Mouse (Mus musculus) G1E (cell line): Measurements from ENCODE around the gene Aoc2. TPM values are rescaled to one million over a fixed set of nuclear protein-coding genes. Genes with fewer than 3 reads are reported as not detected.
"Not testable (repeated sequence)": the region's sequence is repeated elsewhere in the genome, so short reads cannot be mapped to it uniquely, and the experiment has no call there.

Experiments
- ATAC-seq: 2 replicates; pipeline ENCODE4 v1.8.0; 2016; ENCODE audit warnings: mild to moderate bottlenecking; ENCODE audit not compliant: insufficient number of reproducible peaks, poor library complexity, low FRiP score, severe bottlenecking; ENCODE audit errors: extremely low read depth
- DNase-seq: peaks from one replicate; pipeline ENCODE4 v3.0.0; 2012; ENCODE audit warnings: low spot score
- H3K27me3 ChIP-seq: 2 replicates; pipeline ENCODE4 v1.6.1; 2012; ENCODE audit warnings: mild to moderate bottlenecking, low read length, inconsistent platforms; ENCODE audit not compliant: insufficient read depth
- H3K36me3 ChIP-seq: replicated peaks from 2 replicates; pipeline ENCODE3; 2012; ENCODE audit warnings: mild to moderate bottlenecking, inconsistent platforms
- H3K4me1 ChIP-seq: 2 replicates; pipeline ENCODE4 v1.6.1; 2012; ENCODE audit warnings: low read depth, low read length, inconsistent platforms, mixed read lengths; ENCODE audit not compliant: insufficient read depth
- H3K4me3 ChIP-seq: 2 replicates; pipeline ENCODE4 v1.5.1; 2012; ENCODE audit warnings: low read depth, mild to moderate bottlenecking, inconsistent platforms, low read length, moderate library complexity, mixed read lengths
- H3K9me3 ChIP-seq: replicated peaks from 2 replicates; pipeline ENCODE4 v1.6.1; 2012; ENCODE audit warnings: inconsistent platforms
- CTCF ChIP-seq: IDR thresholded peaks from 2 replicates; pipeline ENCODE4 v1.5.1; 2012; ENCODE audit warnings: low read depth, low read length, inconsistent platforms, mixed read lengths
- GATA1 ChIP-seq: IDR thresholded peaks from 2 replicates; pipeline ENCODE4 v1.6.1; 2012; ENCODE audit warnings: borderline replicate concordance, low read length, inconsistent platforms, mixed read lengths
- GATA2 ChIP-seq: IDR thresholded peaks from 2 replicates; pipeline ENCODE4 v1.6.1; 2012; ENCODE audit warnings: low read depth, low read length, inconsistent platforms, borderline replicate concordance
- POLR2AphosphoS5 ChIP-seq: IDR thresholded peaks from 2 replicates; pipeline ENCODE4 v1.6.1; 2012; ENCODE audit warnings: low read depth, low read length, inconsistent platforms; ENCODE audit not compliant: insufficient replicate concordance
- TAL1 ChIP-seq: conservative IDR thresholded peaks from 2 replicates; pipeline ENCODE4 v1.6.1; 2012; ENCODE audit warnings: low read depth, low read length, inconsistent platforms, mixed read lengths
- polyA plus RNA-seq: library from polyadenylated mRNA; stranded (reverse); fragments of >175 nt; gene quantifications from 2 replicates; pipeline ENCODE4 v1.2.3, GENCODE M21; 2012
- total RNA-seq, 2 experiments: library from RNA; stranded (forward) in 1 of 2; stranded (reverse) in 1 of 2; fragments of 200-1000 nt in 1 of 2; fragments of >200 nt in 1 of 2; fragmentation: Nextera tagmentation in 1 of 2; gene quantifications; 2 replicates each; pipeline ENCODE4 v1.2.3; 2014 to 2017

Gene Aoc2
- total and polyA plus RNA-seq, 3 experiments: 4.5 to 18.1 (median 10.0) TPM

- peaks cover 6% of the 10 kb centered on the region for H3K4me1 ChIP-seq
- TF ChIP-seq GATA2 (no peak), POLR2AphosphoS5 (no peak), TAL1 (no peak), GATA1 (no peak)
- H3K9me3 ChIP-seq: no peaks in the 10 kb centered on the region
- peaks cover 31% of the 10 kb centered on the region for H3K27me3 ChIP-seq
- DNase-seq (no peak), ATAC-seq (no peak)
- no peaks in the 10 kb centered on the region for H3K36me3 ChIP-seq
- no peak overlapping the region for H3K4me3 ChIP-seq
Observed at GRCm38 (mm10) chr11:101359776-101360175, 34.9 kb downstream of the Aoc2 start.

- DNase-seq (no peak), ATAC-seq (no peak)
- H3K4me3 ChIP-seq: no peak overlapping the region
- H3K27me3 ChIP-seq: peaks cover 33% of the 10 kb centered on the region
- no peaks in the 10 kb centered on the region for H3K36me3 ChIP-seq
- no peaks in the 10 kb centered on the region for H3K9me3 ChIP-seq
- TF ChIP-seq CTCF: no peak
- TF ChIP-seq POLR2AphosphoS5: no peak
- no peak for TF ChIP-seq TAL1
- TF ChIP-seq GATA2: no peak
- no peak for TF ChIP-seq GATA1
- H3K4me1 ChIP-seq: peaks cover 7% of the 10 kb centered on the region
Observed at GRCm38 (mm10) chr11:101360651-101361113, 35.8 kb downstream of the Aoc2 start.

GRCm38 (mm10) chr11:101364531-101364931, 39.7 kb downstream of the Aoc2 start:
- H3K27me3 ChIP-seq: peaks cover 32% of the 10 kb centered on the region
- H3K36me3 ChIP-seq: no peaks in the 10 kb centered on the region
- no peak for DNase-seq
- H3K4me1 ChIP-seq: peaks cover 5% of the 10 kb centered on the region
- no peak for TF ChIP-seq GATA1
- no peak for TF ChIP-seq POLR2AphosphoS5
- no peak for TF ChIP-seq CTCF
- no peak for TF ChIP-seq TAL1
- TF ChIP-seq GATA2: no peak
- no peak overlapping the region for H3K4me3 ChIP-seq
- no peak for ATAC-seq
- H3K9me3 ChIP-seq: no peaks in the 10 kb centered on the region

GRCm38 (mm10) chr11:101367326-101367935, 42.6 kb downstream of the Aoc2 start, which contains the start of gene G6pc:
Gene G6pc, plus strand, starts transcription at chr11:101367561.
- Histone ChIP-seq H3K36me3 (no peaks in the 10 kb centered on the region), H3K27me3 (peaks cover 33% of the 10 kb centered on the region), H3K9me3 (no peaks in the 10 kb centered on the region), H3K4me1 (peaks cover 5% of the 10 kb centered on the region), H3K4me3 (no peak within 1 kb of the TSS)
- no peak for DNase-seq
- TF ChIP-seq POLR2AphosphoS5 (no peak), GATA2 (no peak), TAL1 (no peak), GATA1 (no peak), CTCF (no peak)
- ATAC-seq: no peak

- H3K4me1 ChIP-seq: no peaks in the 10 kb centered on the region
- no peak overlapping the region for H3K4me3 ChIP-seq
- peaks cover 30% of the 10 kb centered on the region for H3K27me3 ChIP-seq
- no peaks in the 10 kb centered on the region for H3K36me3 ChIP-seq
- TF ChIP-seq GATA1 (no peak), GATA2 (no peak), POLR2AphosphoS5 (no peak), CTCF (no peak), TAL1 (no peak)
- H3K9me3 ChIP-seq: no peaks in the 10 kb centered on the region
- DNase-seq (no peak), ATAC-seq (no peak)
Observed at GRCm38 (mm10) chr11:101370141-101370540, 45.3 kb downstream of the Aoc2 start.

- DNase-seq (no peak), ATAC-seq (no peak)
- Histone ChIP-seq H3K36me3 (no peaks in the 10 kb centered on the region), H3K27me3 (peaks cover 41% of the 10 kb centered on the region), H3K4me3 (no peak overlapping the region), H3K9me3 (no peaks in the 10 kb centered on the region), H3K4me1 (no peaks in the 10 kb centered on the region)
- TF ChIP-seq GATA2 (no peak), GATA1 (no peak), POLR2AphosphoS5 (no peak), CTCF (no peak), TAL1 (no peak)
Observed at GRCm38 (mm10) chr11:101374421-101374938, 49.6 kb downstream of the Aoc2 start.

GRCm38 (mm10) chr11:101378196-101378595, 53.3 kb downstream of the Aoc2 start:
- H3K4me1 ChIP-seq, H3K9me3 ChIP-seq, DNase-seq, ATAC-seq, H3K36me3 ChIP-seq, H3K4me3 ChIP-seq: not testable (repeated sequence)
- H3K27me3 ChIP-seq: peaks cover 34% of the 10 kb centered on the region
